Mouse (Mus musculus) lung, postnatal 36 days (tissue): ENCODE data around the gene Zdhhc7.

Source experiments
- DNase-seq: peaks from one replicate; pipeline ENCODE4 v3.0.0; 2022; ENCODE audit warnings: mixed read lengths

Gene Zdhhc7

GRCm38 (mm10) chr8:120113758-120114255, 12.5 kb upstream of the Zdhhc7 start, which contains the start of gene 6430548M08Rik:
Gene 6430548M08Rik (plus strand): TSS chr8:120114152.
- DNase-seq, result peak; percentile 100

- peak; percentile 89 for DNase-seq
These were observed 12.0 kb upstream of the Zdhhc7 start for GRCm38 (mm10) chr8:120113306-120113705.

- DNase-seq, result peak; percentile 53
These were observed 11.3 kb upstream of the Zdhhc7 start for GRCm38 (mm10) chr8:120112535-120112934.

- peak; percentile 46 for DNase-seq
These were observed 10.1 kb upstream of the Zdhhc7 start for GRCm38 (mm10) chr8:120111382-120111781.

GRCm38 (mm10) chr8:120110966-120111365, 9.7 kb upstream of the Zdhhc7 start:
- no peak for DNase-seq

GRCm38 (mm10) chr8:120109149-120109548, 7.9 kb upstream of the Zdhhc7 start:
- peak; percentile 76 for DNase-seq

GRCm38 (mm10) chr8:120104721-120105272, 3.5 kb upstream of the Zdhhc7 start:
- DNase-seq, result peak; percentile 96

- peak; percentile 56 for DNase-seq
These were observed 2.6 kb upstream of the Zdhhc7 start for GRCm38 (mm10) chr8:120103916-120104315.

- DNase-seq, result no peak
These were observed 754 bp downstream of the Zdhhc7 start for GRCm38 (mm10) chr8:120100388-120101067.

- DNase-seq, result no peak
These were observed 4.8 kb downstream of the Zdhhc7 start for GRCm38 (mm10) chr8:120096486-120096885.

GRCm38 (mm10) chr8:120094801-120095200, 6.5 kb downstream of the Zdhhc7 start:
- DNase-seq, result no peak

- no peak for DNase-seq
These were observed 8.2 kb downstream of the Zdhhc7 start for GRCm38 (mm10) chr8:120093103-120093502.

GRCm38 (mm10) chr8:120091032-120091431, 10.2 kb downstream of the Zdhhc7 start:
- no peak for DNase-seq

- DNase-seq, result no peak
These were observed 11.8 kb downstream of the Zdhhc7 start for GRCm38 (mm10) chr8:120089511-120089910.

GRCm38 (mm10) chr8:120084783-120085182, 16.5 kb downstream of the Zdhhc7 start:
- no peak for DNase-seq

GRCm38 (mm10) chr8:120083261-120083660, 18.0 kb downstream of the Zdhhc7 start:
- DNase-seq, result no peak

- no peak for DNase-seq
These were observed 21.9 kb downstream of the Zdhhc7 start for GRCm38 (mm10) chr8:120079361-120079760.

GRCm38 (mm10) chr8:120078080-120078479, 23.2 kb downstream of the Zdhhc7 start:
- peak; percentile 85 for DNase-seq

- no peak for DNase-seq
These were observed 25.9 kb downstream of the Zdhhc7 start for GRCm38 (mm10) chr8:120075347-120075746.

- DNase-seq, result no peak
These were observed 26.8 kb downstream of the Zdhhc7 start for GRCm38 (mm10) chr8:120074516-120074915.

- peak; percentile 15 for DNase-seq
These were observed 28.5 kb downstream of the Zdhhc7 start for GRCm38 (mm10) chr8:120072827-120073226.

- no peak for DNase-seq
These were observed 29.0 kb downstream of the Zdhhc7 start for GRCm38 (mm10) chr8:120072259-120072658.

GRCm38 (mm10) chr8:120071684-120072083, 29.6 kb downstream of the Zdhhc7 start:
- DNase-seq, result peak; percentile 93

GRCm38 (mm10) chr8:120067936-120068668, 33.2 kb downstream of the Zdhhc7 start:
- peak; percentile 80 for DNase-seq
